Mouse (Mus musculus): Measurements from ENCODE around the gene Hspa1b. TPM values are rescaled to one million over a fixed set of nuclear protein-coding genes. Genes with fewer than 3 reads are reported as not detected.

Gene Hspa1b
- polyA plus RNA-seq, 1 experiment from 2014 or later = 0.94 TPM

DNA sequence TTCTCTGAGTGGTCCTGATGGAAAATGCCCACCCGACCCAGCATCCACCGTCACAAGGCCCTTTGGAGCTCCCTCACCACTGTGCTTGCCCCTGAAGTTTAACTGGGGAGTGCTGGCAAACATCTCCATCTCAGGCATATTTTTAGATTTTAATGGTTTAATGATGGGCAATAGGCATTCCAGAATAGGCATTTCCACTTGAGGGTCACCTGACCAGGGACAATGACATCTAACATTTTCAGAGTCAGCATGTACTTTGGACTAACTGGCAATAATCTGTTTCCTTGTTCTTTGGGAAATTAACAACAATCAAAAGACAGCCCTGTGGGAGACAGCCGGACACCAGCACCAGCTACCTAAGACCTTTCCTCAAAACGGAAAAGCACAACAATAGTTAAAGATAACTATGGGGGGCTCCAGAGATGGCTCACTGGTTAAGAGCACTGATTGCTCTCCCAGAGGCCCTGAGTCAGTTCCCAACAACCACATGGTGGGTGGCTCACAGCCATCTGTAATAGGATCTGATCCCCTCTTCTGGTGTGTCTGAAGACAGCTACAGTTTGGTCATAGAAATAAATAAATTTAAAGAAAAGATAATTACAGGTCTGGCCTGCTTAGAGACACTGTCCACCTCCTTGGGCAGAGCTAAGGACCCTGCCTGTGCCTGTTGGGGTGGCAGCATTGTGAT, 15.8 kb downstream of the Hspa1b start:
- Histone ChIP-seq H3K4me1 (ENCODE audit: control insufficient read depth, insufficient read depth, low read length) (no peaks in the 10 kb centered on the region), H3K27ac (ENCODE audit: low read length) (no peak overlapping the region), H3K4me2 (ENCODE audit: low read depth, low read length) (no peak overlapping the region), H3K9me3 (replicated peaks; ENCODE audit: control insufficient read depth, low read length) (no peaks in the 10 kb centered on the region), H3K9ac (ENCODE audit: low read length) (no peak overlapping the region), H3K4me3 (replicated peaks; ENCODE audit: low read length) (no peak overlapping the region), H3K27me3 (ENCODE audit: control insufficient read depth, insufficient read depth, low read length) (no peaks in the 10 kb centered on the region), H3K36me3 (ENCODE audit: control insufficient read depth, insufficient read depth, low read length) (no peaks in the 10 kb centered on the region)
- ATAC-seq (ENCODE audit: insufficient read depth, low FRiP score) = no peak
- WGBS = 81% methylated on average over 4 of the region's 4 CpGs

DNA sequence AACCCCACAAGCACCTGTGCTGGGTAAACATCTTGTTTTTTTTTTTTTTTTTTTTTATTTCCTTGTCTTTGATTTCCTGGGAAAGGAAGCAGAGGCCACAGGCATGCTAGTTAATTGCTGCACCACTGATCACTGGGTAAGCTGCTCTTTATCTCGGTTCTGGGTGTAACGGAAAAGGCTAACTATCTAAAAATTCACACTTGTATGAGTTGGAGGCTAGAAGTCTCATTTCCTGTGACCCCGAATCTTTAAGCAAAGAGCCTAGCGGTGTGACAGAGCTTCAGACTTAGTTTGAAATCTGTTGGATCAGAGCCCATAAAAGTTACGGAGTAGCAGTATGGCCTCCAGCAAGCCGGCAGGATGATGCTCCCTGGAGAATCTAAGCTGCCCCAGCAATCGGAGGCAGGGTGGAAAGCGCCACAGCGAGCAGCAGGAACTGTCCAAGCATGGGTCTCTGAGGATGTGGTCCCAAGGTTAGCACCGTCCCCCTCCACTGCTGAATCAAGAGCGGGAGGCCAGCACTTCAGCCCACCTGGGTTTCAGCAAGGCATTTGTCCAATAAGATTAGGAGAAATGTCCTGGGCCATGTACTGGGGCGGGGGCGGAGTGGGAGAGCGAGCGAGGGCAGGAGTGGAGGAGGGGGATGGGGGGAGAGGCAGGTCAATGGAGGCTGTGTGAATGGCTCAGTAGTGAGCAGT, 17.5 kb downstream of the Hspa1b start:
- no peaks in the 10 kb centered on the region for H3K27me3 ChIP-seq (ENCODE audit: control insufficient read depth, insufficient read depth, low read length)
- ATAC-seq (ENCODE audit: insufficient read depth, low FRiP score) = no peak
- H3K4me3 ChIP-seq (replicated peaks; ENCODE audit: low read length) = peak overlapping the region; percentile 26
- no peaks in the 10 kb centered on the region for H3K36me3 ChIP-seq (ENCODE audit: control insufficient read depth, insufficient read depth, low read length)
- WGBS = 10% methylated on average over 15 of the region's 15 CpGs
- H3K9ac ChIP-seq (ENCODE audit: low read length) = peak overlapping the region; percentile 63
- no peaks in the 10 kb centered on the region for H3K9me3 ChIP-seq (replicated peaks; ENCODE audit: control insufficient read depth, low read length)
- peak overlapping the region; percentile 19; the same call in 1 of the 2 replicates for H3K27ac ChIP-seq (ENCODE audit: low read length)
- H3K4me1 ChIP-seq (ENCODE audit: control insufficient read depth, insufficient read depth, low read length) = no peaks in the 10 kb centered on the region
- peak overlapping the region; percentile 50 for H3K4me2 ChIP-seq (ENCODE audit: low read depth, low read length)

DNA sequence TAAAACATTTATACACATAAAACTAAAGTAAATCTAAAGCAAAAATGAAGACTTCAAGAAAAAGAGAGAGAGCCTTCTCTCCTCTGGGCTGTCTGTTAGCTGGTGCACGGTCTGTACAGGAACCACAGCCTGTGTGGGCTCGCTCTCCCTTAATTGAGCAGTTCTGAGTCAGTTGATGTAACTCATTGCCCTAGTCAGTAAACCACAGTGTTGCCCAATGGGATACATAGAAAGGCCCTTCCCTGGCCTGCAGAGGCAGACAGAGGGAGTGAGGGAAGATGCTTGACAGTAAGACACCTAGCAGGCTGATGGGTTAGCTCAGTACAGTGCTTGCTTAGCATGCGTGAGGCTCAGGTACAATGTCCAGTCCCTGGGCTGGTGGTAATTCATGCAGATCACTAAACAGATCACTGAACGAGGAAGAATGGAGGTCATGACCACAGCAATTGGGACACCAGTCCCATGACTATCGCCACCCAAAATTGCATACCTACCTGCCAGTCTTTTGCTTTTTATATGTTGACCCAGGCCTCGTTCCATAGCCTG, 21.0 kb downstream of the Hspa1b start:
- no peak overlapping the region for H3K4me2 ChIP-seq (ENCODE audit: low read depth, low read length)
- no peak overlapping the region for H3K4me3 ChIP-seq (replicated peaks; ENCODE audit: low read length)
- ATAC-seq (ENCODE audit: insufficient read depth, low FRiP score) = no peak
- no peaks in the 10 kb centered on the region for H3K4me1 ChIP-seq (ENCODE audit: control insufficient read depth, insufficient read depth, low read length)
- H3K36me3 ChIP-seq (ENCODE audit: control insufficient read depth, insufficient read depth, low read length) = no peaks in the 10 kb centered on the region
- no peaks in the 10 kb centered on the region for H3K27me3 ChIP-seq (ENCODE audit: control insufficient read depth, insufficient read depth, low read length)
- H3K27ac ChIP-seq (ENCODE audit: low read length) = no peak overlapping the region
- H3K9me3 ChIP-seq (replicated peaks; ENCODE audit: control insufficient read depth, low read length) = no peaks in the 10 kb centered on the region
- H3K9ac ChIP-seq (ENCODE audit: low read length) = no peak overlapping the region
- 85% methylated on average over 6 of the region's 6 CpGs for WGBS

DNA sequence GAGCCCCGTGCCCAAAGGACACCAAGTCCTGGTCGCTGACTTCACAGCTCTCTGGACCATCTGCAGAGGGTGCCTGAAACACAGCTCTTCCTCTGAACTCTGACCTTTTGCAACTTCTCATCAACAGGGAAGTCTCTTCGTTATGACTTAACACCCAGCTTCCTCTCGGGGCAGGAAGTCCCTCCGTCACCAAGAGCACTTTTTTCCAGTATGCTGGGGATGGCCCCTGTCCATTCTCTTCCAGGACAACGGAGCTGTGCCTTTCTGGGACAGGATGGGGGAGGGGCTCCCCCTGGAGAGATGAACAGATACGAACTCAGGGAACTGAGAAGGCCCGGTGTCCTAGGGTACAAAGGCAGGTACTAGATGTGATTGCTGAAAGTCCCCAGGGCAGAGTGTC, 24.2 kb downstream of the Hspa1b start:
- Histone ChIP-seq H3K27ac (ENCODE audit: low read length) (no peak overlapping the region), H3K4me3 (replicated peaks; ENCODE audit: low read length) (no peak overlapping the region)

DNA sequence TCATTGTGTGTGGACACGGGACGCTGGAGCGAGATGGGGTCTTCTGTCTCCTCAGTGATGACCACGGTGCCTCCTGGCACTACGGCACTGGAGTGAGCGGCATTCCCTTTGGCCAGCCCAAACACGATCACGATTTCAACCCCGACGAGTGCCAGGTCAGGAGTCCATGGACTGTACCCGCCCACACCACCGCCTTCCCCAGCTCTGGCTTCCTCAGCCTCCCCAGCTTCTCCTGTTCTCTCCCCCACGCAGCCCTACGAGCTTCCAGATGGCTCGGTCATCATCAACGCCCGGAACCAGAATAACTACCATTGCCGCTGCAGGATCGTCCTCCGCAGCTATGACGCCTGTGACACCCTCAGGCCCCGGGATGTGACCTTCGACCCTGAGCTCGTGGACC, 25.0 kb downstream of the Hspa1b start:
- Histone ChIP-seq H3K9me3 (replicated peaks; ENCODE audit: control insufficient read depth, low read length) (no peaks in the 10 kb centered on the region), H3K4me2 (ENCODE audit: low read depth, low read length) (0 out of 2 replicates have a peak overlapping the region, but pooled peaks have one; percentile 3), H3K36me3 (ENCODE audit: control insufficient read depth, insufficient read depth, low read length) (no peaks in the 10 kb centered on the region), H3K27me3 (ENCODE audit: control insufficient read depth, insufficient read depth, low read length) (no peaks in the 10 kb centered on the region), H3K27ac (ENCODE audit: low read length) (no peak overlapping the region), H3K9ac (ENCODE audit: low read length) (no peak overlapping the region), H3K4me3 (replicated peaks; ENCODE audit: low read length) (no peak overlapping the region), H3K4me1 (ENCODE audit: control insufficient read depth, insufficient read depth, low read length) (peaks cover 7% of the 10 kb centered on the region)
- no peak for ATAC-seq (ENCODE audit: insufficient read depth, low FRiP score)
- WGBS = 73% methylated on average over 24 of the region's 24 CpGs

More for the DNA sequence above, 24.2 kb downstream of the Hspa1b start:
- 46% methylated on average over 8 of the region's 8 CpGs for WGBS
- no peak for ATAC-seq (ENCODE audit: insufficient read depth, low FRiP score)
- H3K36me3 ChIP-seq (ENCODE audit: control insufficient read depth, insufficient read depth, low read length) = no peaks in the 10 kb centered on the region
- no peak overlapping the region for H3K4me2 ChIP-seq (ENCODE audit: low read depth, low read length)
- H3K27me3 ChIP-seq (ENCODE audit: control insufficient read depth, insufficient read depth, low read length) = no peaks in the 10 kb centered on the region
- no peaks in the 10 kb centered on the region for H3K9me3 ChIP-seq (replicated peaks; ENCODE audit: control insufficient read depth, low read length)
- H3K4me1 ChIP-seq (ENCODE audit: control insufficient read depth, insufficient read depth, low read length) = peaks cover 7% of the 10 kb centered on the region
- 0 out of 2 replicates have a peak overlapping the region, but pooled peaks have one; percentile 19 for H3K9ac ChIP-seq (ENCODE audit: low read length)

DNA sequence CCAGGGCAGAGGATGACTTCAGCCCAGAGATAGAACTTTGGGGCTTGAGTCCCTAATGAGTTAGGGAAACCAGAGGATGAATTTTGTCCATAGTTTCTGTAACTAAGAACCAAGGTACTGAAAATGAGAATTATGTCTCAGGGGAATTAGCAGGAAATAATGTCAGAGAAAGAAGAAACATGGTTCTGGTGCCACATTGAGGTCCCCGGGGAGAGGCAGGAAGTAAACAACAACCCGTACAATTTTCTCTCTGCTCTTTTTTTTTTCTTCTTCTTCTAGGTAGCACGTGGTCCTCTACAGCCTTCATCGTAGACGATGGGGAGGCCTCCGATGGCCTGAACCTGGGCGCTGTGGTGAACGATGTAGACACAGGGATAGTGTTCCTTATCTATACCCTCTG, 26.8 kb downstream of the Hspa1b start:
- 64% methylated on average over 8 of the region's 8 CpGs for WGBS
- ATAC-seq (ENCODE audit: insufficient read depth, low FRiP score) = no peak

DNA sequence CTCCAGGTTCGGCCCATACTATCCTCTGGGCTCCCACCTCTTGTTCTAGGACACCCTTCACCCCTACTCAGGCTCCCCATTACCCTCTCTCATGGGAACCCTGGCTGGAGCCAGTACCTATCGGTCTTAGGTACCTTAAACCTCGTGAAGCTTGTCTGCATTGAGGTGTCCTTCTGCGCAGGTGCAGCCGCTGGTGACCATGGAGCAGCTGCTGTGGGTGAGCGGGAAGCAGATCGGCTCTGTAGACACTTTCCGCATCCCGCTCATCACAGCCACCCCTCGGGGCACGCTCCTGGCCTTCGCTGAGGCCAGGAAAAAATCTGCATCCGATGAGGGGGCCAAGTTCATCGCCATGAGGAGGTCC, 27.3 kb downstream of the Hspa1b start:
- peak overlapping the region; percentile 49; the same call in 1 of the 2 replicates for H3K27ac ChIP-seq (ENCODE audit: low read length)
- ATAC-seq (ENCODE audit: insufficient read depth, low FRiP score) = peak; percentile 6; the same call in 1 of the 2 replicates

More for the DNA sequence above, 26.8 kb downstream of the Hspa1b start:
- H3K9me3 ChIP-seq (replicated peaks; ENCODE audit: control insufficient read depth, low read length) = no peaks in the 10 kb centered on the region
- no peaks in the 10 kb centered on the region for H3K36me3 ChIP-seq (ENCODE audit: control insufficient read depth, insufficient read depth, low read length)
- H3K27me3 ChIP-seq (ENCODE audit: control insufficient read depth, insufficient read depth, low read length) = no peaks in the 10 kb centered on the region
- peak overlapping the region; percentile 99 for H3K4me2 ChIP-seq (ENCODE audit: low read depth, low read length)
- H3K9ac ChIP-seq (ENCODE audit: low read length) = peak overlapping the region; percentile 85
- peaks cover 7% of the 10 kb centered on the region for H3K4me1 ChIP-seq (ENCODE audit: control insufficient read depth, insufficient read depth, low read length)
- no peak overlapping the region for H3K27ac ChIP-seq (ENCODE audit: low read length)
- peak overlapping the region; percentile 83 for H3K4me3 ChIP-seq (replicated peaks; ENCODE audit: low read length)

DNA sequence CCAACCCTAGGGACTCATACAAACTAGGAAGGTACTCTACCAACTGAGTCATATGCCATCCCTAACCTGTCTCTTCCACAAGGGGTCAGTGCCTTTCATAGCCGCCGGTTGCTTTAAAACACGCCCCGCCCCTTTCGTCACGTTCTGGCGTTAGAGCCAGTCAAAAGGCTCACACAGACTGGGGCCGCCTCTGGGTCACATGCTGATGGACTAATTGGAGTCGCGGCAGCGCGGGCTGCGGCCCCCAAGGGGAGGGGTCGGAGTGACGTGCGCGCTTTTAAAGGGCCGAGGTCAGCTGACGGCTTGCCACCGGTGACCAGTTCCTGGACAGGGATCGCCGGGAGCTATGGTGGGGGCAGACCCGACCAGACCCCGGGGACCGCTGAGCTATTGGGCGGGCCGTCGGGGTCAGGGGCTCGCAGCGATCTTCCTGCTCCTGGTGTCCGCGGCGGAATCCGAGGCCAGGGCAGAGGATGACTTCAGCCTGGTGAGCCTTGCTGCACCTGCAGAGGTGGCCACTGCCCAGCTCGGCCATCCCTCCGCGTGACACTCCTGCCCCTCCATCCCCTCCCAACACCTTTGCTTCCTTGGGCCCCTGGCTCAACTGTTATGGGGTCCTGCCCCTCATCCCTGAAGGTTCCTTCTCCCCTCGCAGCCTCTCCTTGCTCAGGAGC, 27.8 kb downstream of the Hspa1b start, which contains the start of gene Neu1:
Gene Neu1, plus strand, starts transcription at position 193 of the 674 bp plus-strand sequence.
- peak within 1 kb of the TSS; percentile 83 for H3K4me3 ChIP-seq (replicated peaks; ENCODE audit: low read length)
- H3K4me2 ChIP-seq (ENCODE audit: low read depth, low read length) = peak within 1 kb of the TSS; percentile 99
- peak; percentile 97 for ATAC-seq (ENCODE audit: insufficient read depth, low FRiP score)
- H3K4me1 ChIP-seq (ENCODE audit: control insufficient read depth, insufficient read depth, low read length) = peaks cover 7% of the 10 kb centered on the region
- peak within 1 kb of the TSS; percentile 49 for H3K27ac ChIP-seq (ENCODE audit: low read length)
- H3K9me3 ChIP-seq (replicated peaks; ENCODE audit: control insufficient read depth, low read length) = no peaks in the 10 kb centered on the region
- peak within 1 kb of the TSS; percentile 85 for H3K9ac ChIP-seq (ENCODE audit: low read length)
- no peaks in the 10 kb centered on the region for H3K27me3 ChIP-seq (ENCODE audit: control insufficient read depth, insufficient read depth, low read length)
- WGBS = under 1% methylated on average over 38 of the region's 38 CpGs
- no peaks in the 10 kb centered on the region for H3K36me3 ChIP-seq (ENCODE audit: control insufficient read depth, insufficient read depth, low read length)

More for the DNA sequence above, 27.3 kb downstream of the Hspa1b start:
- Histone ChIP-seq H3K4me1 (ENCODE audit: control insufficient read depth, insufficient read depth, low read length) (peaks cover 7% of the 10 kb centered on the region), H3K36me3 (ENCODE audit: control insufficient read depth, insufficient read depth, low read length) (no peaks in the 10 kb centered on the region), H3K27me3 (ENCODE audit: control insufficient read depth, insufficient read depth, low read length) (no peaks in the 10 kb centered on the region), H3K9ac (ENCODE audit: low read length) (peak overlapping the region; percentile 85), H3K4me2 (ENCODE audit: low read depth, low read length) (peak overlapping the region; percentile 99), H3K9me3 (replicated peaks; ENCODE audit: control insufficient read depth, low read length) (no peaks in the 10 kb centered on the region), H3K4me3 (replicated peaks; ENCODE audit: low read length) (peak overlapping the region; percentile 83)
- WGBS = 9% methylated on average over 14 of the region's 14 CpGs
